Mouse (Mus musculus) left cerebral cortex, adult 11 months (tissue): ENCODE measurements around the gene Myrfl.

Source experiments
- DNase-seq: peaks from one replicate; pipeline ENCODE4 v3.0.0; 2022; ENCODE audit warnings: low spot score

The Myrfl gene

GRCm38 (mm10) chr10:116827306-116827705 is 69.4 kb downstream of the Myrfl start:
- DNase-seq, result no peak

GRCm38 (mm10) chr10:116815311-116816060 is 81.2 kb downstream of the Myrfl start:
- DNase-seq, result no peak

- DNase-seq, result no peak
Observed at GRCm38 (mm10) chr10:116813150-116813549, 83.6 kb downstream of the Myrfl start.

- peak; percentile 2 for DNase-seq
Observed at GRCm38 (mm10) chr10:116810738-116811137, 86.0 kb downstream of the Myrfl start.

GRCm38 (mm10) chr10:116809383-116809782 is 87.3 kb downstream of the Myrfl start:
- no peak for DNase-seq

- DNase-seq, result no peak
Observed at GRCm38 (mm10) chr10:116808556-116809353, 88.0 kb downstream of the Myrfl start.

- no peak for DNase-seq
Observed at GRCm38 (mm10) chr10:116802178-116802794, 94.4 kb downstream of the Myrfl start.

- DNase-seq, result no peak
Observed at GRCm38 (mm10) chr10:116801281-116801680, 95.4 kb downstream of the Myrfl start.

GRCm38 (mm10) chr10:116796066-116796465 is 100.7 kb downstream of the Myrfl start:
- DNase-seq, result no peak

- peak; percentile 15 for DNase-seq
Observed at GRCm38 (mm10) chr10:116789096-116789495, 107.6 kb downstream of the Myrfl start.

- DNase-seq, result no peak
Observed at GRCm38 (mm10) chr10:116788431-116788830, 108.3 kb downstream of the Myrfl start.

GRCm38 (mm10) chr10:116784098-116784497 is 112.6 kb downstream of the Myrfl start:
- no peak for DNase-seq

GRCm38 (mm10) chr10:116783020-116783419 is 113.7 kb downstream of the Myrfl start:
- no peak for DNase-seq

- DNase-seq, result no peak
Observed at GRCm38 (mm10) chr10:116777947-116778346, 118.8 kb downstream of the Myrfl start.

GRCm38 (mm10) chr10:116776846-116777245 is 119.9 kb downstream of the Myrfl start:
- DNase-seq, result no peak

GRCm38 (mm10) chr10:116773846-116774750 is 122.6 kb downstream of the Myrfl start:
- no peak for DNase-seq

- no peak for DNase-seq
Observed at GRCm38 (mm10) chr10:116771215-116771935, 125.3 kb downstream of the Myrfl start.

GRCm38 (mm10) chr10:116768642-116769041 is 128.1 kb downstream of the Myrfl start:
- DNase-seq, result no peak

- no peak for DNase-seq
Observed at GRCm38 (mm10) chr10:116766525-116766924, 130.2 kb downstream of the Myrfl start.

GRCm38 (mm10) chr10:116761476-116762068 is 135.1 kb downstream of the Myrfl start:
- DNase-seq, result no peak

GRCm38 (mm10) chr10:116760561-116760960 is 136.2 kb downstream of the Myrfl start:
- no peak for DNase-seq
